Mouse (Mus musculus) thymus, adult 2 months (tissue): ENCODE data around the gene Jarid2. TPM values are rescaled to one million over a fixed set of nuclear protein-coding genes. Genes with fewer than 3 reads are reported as not detected.

Experiments used
- DNase-seq: peaks from one replicate; pipeline ENCODE4 v3.0.0; 2021
- H3K27ac ChIP-seq: fragments of 200-500 bp; 2 replicates; pipeline ENCODE4 v1.5.1; 2012; ENCODE audit warnings: low read length, control low read depth; ENCODE audit not compliant: control insufficient read depth, insufficient read depth
- H3K27me3 ChIP-seq: fragments of 200-500 bp; 2 replicates; pipeline ENCODE4 v1.6.1; 2012; ENCODE audit warnings: mild to moderate bottlenecking, low read length, moderate library complexity, mixed read lengths; ENCODE audit not compliant: control insufficient read depth, insufficient read depth
- H3K36me3 ChIP-seq: fragments of 200-500 bp; 2 replicates; pipeline ENCODE4 v1.6.1; 2012; ENCODE audit warnings: mild to moderate bottlenecking, low read length, moderate library complexity; ENCODE audit not compliant: control insufficient read depth, insufficient read depth
- H3K4me1 ChIP-seq: fragments of 200-500 bp; replicated peaks from 2 replicates; pipeline ENCODE4 v1.6.1; 2012; ENCODE audit warnings: low read length; ENCODE audit not compliant: control insufficient read depth, insufficient read depth
- H3K4me3 ChIP-seq: fragments of 200-500 bp; 2 replicates; pipeline ENCODE4 v1.5.1; 2012; ENCODE audit warnings: mild to moderate bottlenecking, low read length, control low read depth, moderate library complexity; ENCODE audit not compliant: control insufficient read depth, insufficient read depth
- CTCF ChIP-seq: fragments of 200-500 bp; IDR thresholded peaks from 2 replicates; pipeline ENCODE4 v1.5.1; 2012; ENCODE audit warnings: mild to moderate bottlenecking, control low read depth, low read length, moderate library complexity, borderline replicate concordance; ENCODE audit not compliant: control insufficient read depth, poor library complexity, insufficient read depth; ENCODE audit errors: extremely low read depth
- POLR2A ChIP-seq: fragments of 200-500 bp; IDR thresholded peaks from 2 replicates; pipeline ENCODE4 v1.6.1; 2012; ENCODE audit warnings: mild to moderate bottlenecking, low read length, control low read depth, moderate library complexity; ENCODE audit not compliant: control insufficient read depth, poor library complexity, insufficient read depth; ENCODE audit errors: extremely low read depth
- WGBS: fragments of 180-500 bp; shearing (Covaris S2); methylation state at CpG from one replicate; pipeline ENCODE4 v1.1.7; 2018; 5-methylcytosine and 5-hydroxymethylcytosine counted together
- polyA plus RNA-seq: library from polyadenylated mRNA; depleted of rRNA; stranded (reverse); fragments of >200 nt; gene quantifications from 2 replicates; pipeline ENCODE4 v1.2.3, GENCODE M21; 2012

The Jarid2 gene
- polyA plus RNA-seq, 1 experiment = 23.7 TPM

DNA sequence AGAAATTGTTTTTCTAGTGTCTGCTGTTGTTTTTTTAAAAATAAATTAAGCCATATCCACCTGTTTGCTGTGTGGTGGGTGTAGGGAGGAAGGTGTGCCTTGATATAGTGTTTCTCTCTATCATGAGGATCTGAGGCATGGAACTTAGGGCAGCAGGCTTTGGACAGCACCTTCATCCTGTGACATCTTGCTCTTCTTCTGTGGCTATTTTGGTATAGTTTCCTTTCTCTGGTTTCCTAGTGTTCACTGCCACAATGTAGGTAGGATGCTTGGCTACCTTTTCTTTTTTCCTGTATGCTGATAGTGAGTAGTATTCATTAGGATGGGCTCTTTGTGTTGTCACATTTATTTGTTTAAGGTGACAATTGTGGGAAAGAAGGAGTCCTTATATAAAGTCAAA, 69.9 kb downstream of the Jarid2 start:
- Histone ChIP-seq H3K4me1 (peaks cover 11% of the 10 kb centered on the region), H3K4me3 (no peak overlapping the region), H3K27ac (no peak overlapping the region), H3K36me3 (no peaks in the 10 kb centered on the region), H3K27me3 (no peaks in the 10 kb centered on the region)
- no peak for TF ChIP-seq POLR2A
- no peak for TF ChIP-seq CTCF
- no peak for DNase-seq

DNA sequence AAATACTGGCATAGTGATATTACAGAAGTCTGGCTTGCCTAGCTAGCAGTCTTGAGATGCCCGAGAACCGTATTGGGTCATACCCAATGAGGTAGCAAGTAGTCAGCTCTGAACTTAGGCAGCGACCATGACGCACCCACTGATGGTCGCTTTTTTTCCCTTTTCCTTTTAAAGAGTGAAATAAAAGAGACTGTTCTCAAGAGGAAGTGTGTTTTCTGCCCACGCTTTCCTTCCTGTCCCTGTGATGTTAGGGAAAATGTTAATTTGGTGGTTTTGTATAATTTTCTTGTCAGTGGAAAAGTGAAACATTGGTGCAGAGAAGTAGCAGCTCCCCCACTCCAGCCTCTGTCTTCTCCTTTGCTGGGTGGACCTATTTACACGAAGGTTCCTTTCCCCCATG, 70.8 kb downstream of the Jarid2 start:
- Histone ChIP-seq H3K4me3 (no peak overlapping the region), H3K27me3 (no peaks in the 10 kb centered on the region), H3K36me3 (no peaks in the 10 kb centered on the region), H3K4me1 (peaks cover 11% of the 10 kb centered on the region), H3K27ac (no peak overlapping the region; the same call in 1 of the 2 replicates)
- no peak for TF ChIP-seq POLR2A
- no peak for TF ChIP-seq CTCF
- WGBS = 9% methylated on average over 7 of the region's 7 CpGs
- peak; percentile 33 for DNase-seq

DNA sequence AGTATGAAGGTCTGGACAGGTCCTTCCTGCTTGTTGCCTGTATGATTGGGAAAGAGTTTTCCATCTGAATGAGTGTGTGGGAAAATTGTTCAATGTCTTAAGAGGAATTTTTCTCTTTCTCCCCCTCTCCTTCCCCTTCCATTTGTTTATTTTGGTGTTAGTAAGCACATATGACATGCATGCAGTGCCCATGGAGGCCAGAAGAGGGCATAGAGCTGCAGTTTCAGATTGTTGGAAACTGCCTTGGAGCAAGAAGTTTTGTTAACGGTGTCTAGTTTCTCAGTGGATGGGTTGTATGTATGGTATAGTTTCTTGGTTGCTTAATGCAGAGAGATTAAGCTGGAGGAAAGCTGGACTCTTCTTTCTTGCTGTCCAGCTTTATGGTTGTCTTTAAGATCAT, 75.6 kb downstream of the Jarid2 start:
- H3K4me1 ChIP-seq = peaks cover 6% of the 10 kb centered on the region
- no peak overlapping the region for H3K27ac ChIP-seq
- no peaks in the 10 kb centered on the region for H3K36me3 ChIP-seq
- peak; percentile 63 for DNase-seq
- 35% methylated on average over 1 of the region's 1 CpGs for WGBS
- H3K4me3 ChIP-seq = no peak overlapping the region
- TF ChIP-seq CTCF (no peak), POLR2A (no peak)
- H3K27me3 ChIP-seq = no peaks in the 10 kb centered on the region

DNA sequence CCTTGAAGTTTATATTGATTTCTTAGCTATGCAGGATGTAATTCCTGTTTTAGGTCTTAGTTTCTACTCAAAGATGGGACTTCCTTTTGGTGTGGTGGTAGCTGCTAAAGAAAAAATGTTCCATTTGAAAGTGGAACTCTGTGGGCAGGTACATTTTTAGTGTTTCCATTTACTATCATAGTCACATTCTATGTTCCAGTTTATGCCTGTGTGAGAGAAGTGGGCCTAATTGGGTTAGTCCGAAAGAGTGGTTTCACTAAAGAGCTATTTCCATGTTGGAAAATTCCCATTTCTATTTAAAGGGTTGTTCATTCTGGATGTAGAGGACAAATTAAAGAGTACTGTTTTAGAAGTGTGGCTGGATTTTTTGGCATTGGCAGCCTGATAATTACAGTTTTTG, 79.0 kb downstream of the Jarid2 start:
- H3K36me3 ChIP-seq = no peaks in the 10 kb centered on the region
- H3K27ac ChIP-seq = no peak overlapping the region
- DNase-seq = no peak
- no peaks in the 10 kb centered on the region for H3K27me3 ChIP-seq
- TF ChIP-seq POLR2A = no peak
- TF ChIP-seq CTCF = no peak
- H3K4me1 ChIP-seq = peaks cover 3% of the 10 kb centered on the region
- WGBS = 84% methylated on average over 1 of the region's 1 CpGs
- no peak overlapping the region for H3K4me3 ChIP-seq

GRCm38 (mm10) chr13:44811021-44811420, 81.7 kb downstream of the Jarid2 start:
- Histone ChIP-seq H3K36me3 (no peaks in the 10 kb centered on the region), H3K4me1 (peaks cover 3% of the 10 kb centered on the region), H3K27me3 (no peaks in the 10 kb centered on the region), H3K4me3 (no peak overlapping the region), H3K27ac (no peak overlapping the region)
- WGBS = 83% methylated on average over 2 of the region's 2 CpGs
- DNase-seq = no peak
- TF ChIP-seq POLR2A (no peak), CTCF (no peak)

GRCm38 (mm10) chr13:44811601-44812000, 82.3 kb downstream of the Jarid2 start:
- no peak for DNase-seq
- Histone ChIP-seq H3K36me3 (no peaks in the 10 kb centered on the region), H3K27me3 (no peaks in the 10 kb centered on the region), H3K27ac (0 out of 2 replicates have a peak overlapping the region, but pooled peaks have one; percentile 27), H3K4me1 (peaks cover 3% of the 10 kb centered on the region), H3K4me3 (no peak overlapping the region)
- 81% methylated on average over 10 of the region's 10 CpGs for WGBS
- TF ChIP-seq POLR2A (no peak), CTCF (no peak)

GRCm38 (mm10) chr13:44812381-44812780, 83.1 kb downstream of the Jarid2 start:
- WGBS = 95% methylated on average over 5 of the region's 5 CpGs
- Histone ChIP-seq H3K27me3 (no peaks in the 10 kb centered on the region), H3K36me3 (no peaks in the 10 kb centered on the region), H3K4me3 (no peak overlapping the region), H3K4me1 (peaks cover 3% of the 10 kb centered on the region), H3K27ac (no peak overlapping the region)
- no peak for DNase-seq
- TF ChIP-seq POLR2A = no peak
- TF ChIP-seq CTCF = no peak
